10 mouse cellular contexts compared by ENCODE assay signal in genomic region chr12:28809756-28810337, GRCm38 (mm10). TPM values are rescaled to one million over a fixed set of nuclear protein-coding genes. Genes with fewer than 3 reads are reported as not detected.
A peak's percentile ranks its signal among the peaks of the same experiment; 100 is the strongest.
DNase-seq lines count a peak whose midpoint lies in the region; ATAC-seq lines count a peak whose summit lies in the region.
"Had no signal": no experiment of that assay in that cellular context is flagged by ENCODE, and none has a peak within 500 bp of the region (broad histone marks: within the 10 kb centered on the region; RNA-seq: fewer than 3 reads in every experiment).

No protein-coding gene starts in this region.

- ATAC-seq in forebrain, embryonic 16.5 days = no peak
- no peak for ATAC-seq in forebrain, embryonic 15.5 days (replicated peaks)
- ATAC-seq in neural tube, embryonic 11.5 days (ENCODE audit: insufficient read depth, low FRiP score, low TSS enrichment) = no peak
- peak; percentile 50 for ATAC-seq in liver, embryonic 12.5 days
- no peak for ATAC-seq in neural tube, embryonic 14.5 days (ENCODE audit: low read depth)

- DNase-seq in neural tube, embryonic 11.5 days (ENCODE audit: low spot score) = no peak
- no peak for DNase-seq in neural tube, embryonic 10.5 days (ENCODE audit: extremely low spot score, low spot score)
- DNase-seq in adrenal gland, adult (ENCODE audit: inconsistent age in 2 of 2, low spot score in 1 of 2) = no peak
- DNase-seq in urinary bladder, postnatal 14 days (ENCODE audit: low spot score) = no peak
- DNase-seq: kidney, adult 11 months had no signal

- no peak overlapping the region for H3K4me2 ChIP-seq in forebrain, embryonic 16.5 days (ENCODE audit: low read length)
- H3K4me2 ChIP-seq in forebrain, embryonic 15.5 days (replicated peaks) = no peak overlapping the region
- no peak overlapping the region for H3K4me2 ChIP-seq in neural tube, embryonic 11.5 days (ENCODE audit: low read depth)
- peak overlapping the region; percentile 55 for H3K4me2 ChIP-seq in liver, embryonic 12.5 days
- H3K4me2 ChIP-seq in neural tube, embryonic 14.5 days (ENCODE audit: low read depth, low read length) = no peak overlapping the region

- no peak overlapping the region for H3K9ac ChIP-seq in forebrain, embryonic 16.5 days (replicated peaks; ENCODE audit: low read depth, low read length)
- H3K9ac ChIP-seq in forebrain, embryonic 15.5 days (replicated peaks) = no peak overlapping the region
- H3K9ac ChIP-seq in neural tube, embryonic 11.5 days (ENCODE audit: low read length) = peak overlapping the region; percentile 6; the same call in 1 of the 2 replicates
- H3K9ac ChIP-seq in liver, embryonic 12.5 days = peak overlapping the region; percentile 57
- no peak overlapping the region for H3K9ac ChIP-seq in neural tube, embryonic 14.5 days (replicated peaks; ENCODE audit: low read depth, low read length)

- no peak overlapping the region for H3K4me3 ChIP-seq in forebrain, embryonic 16.5 days (replicated peaks; ENCODE audit: low read length)
- no peak overlapping the region for H3K4me3 ChIP-seq in forebrain, embryonic 15.5 days
- H3K4me3 ChIP-seq in neural tube, embryonic 11.5 days (ENCODE audit: low read depth, low read length) = no peak overlapping the region
- H3K4me3 ChIP-seq in liver, embryonic 12.5 days = peak overlapping the region; percentile 26
- H3K4me3 ChIP-seq in neural tube, embryonic 14.5 days (ENCODE audit: low read depth, low read length) = no peak overlapping the region
- H3K4me3 ChIP-seq: left cerebral cortex, adult 2 months had no signal

- H3K4me1 ChIP-seq in forebrain, embryonic 16.5 days (replicated peaks; ENCODE audit: control insufficient read depth, insufficient read depth, low read length) = peaks cover 9% of the 10 kb centered on the region
- H3K4me1 ChIP-seq in forebrain, embryonic 15.5 days = peaks cover 11% of the 10 kb centered on the region; the same call in 1 of the 2 replicates
- peaks cover 3% of the 10 kb centered on the region for H3K4me1 ChIP-seq in neural tube, embryonic 11.5 days (ENCODE audit: control insufficient read depth, insufficient read depth, low read length)
- peaks cover 72% of the 10 kb centered on the region for H3K4me1 ChIP-seq in liver, embryonic 12.5 days
- H3K4me1 ChIP-seq in neural tube, embryonic 14.5 days (ENCODE audit: control insufficient read depth, insufficient read depth, low read length) = no peaks in the 10 kb centered on the region

- H3K36me3 ChIP-seq in forebrain, embryonic 16.5 days (ENCODE audit: control insufficient read depth, insufficient read depth) = no peaks in the 10 kb centered on the region
- H3K36me3 ChIP-seq in forebrain, embryonic 15.5 days = no peaks in the 10 kb centered on the region
- H3K36me3 ChIP-seq in neural tube, embryonic 11.5 days (ENCODE audit: control insufficient read depth, insufficient read depth, low read length) = no peaks in the 10 kb centered on the region
- no peaks in the 10 kb centered on the region for H3K36me3 ChIP-seq in liver, embryonic 12.5 days
- H3K36me3 ChIP-seq in neural tube, embryonic 14.5 days (ENCODE audit: control insufficient read depth, insufficient read depth, low read length) = no peaks in the 10 kb centered on the region

- H3K27me3 ChIP-seq in forebrain, embryonic 16.5 days (replicated peaks; ENCODE audit: control insufficient read depth, insufficient read depth, low read length) = no peaks in the 10 kb centered on the region
- no peaks in the 10 kb centered on the region for H3K27me3 ChIP-seq in forebrain, embryonic 15.5 days
- H3K27me3 ChIP-seq in neural tube, embryonic 11.5 days (ENCODE audit: control insufficient read depth, insufficient read depth, low read length) = no peaks in the 10 kb centered on the region
- H3K27me3 ChIP-seq in liver, embryonic 12.5 days (replicated peaks) = no peaks in the 10 kb centered on the region
- no peaks in the 10 kb centered on the region for H3K27me3 ChIP-seq in neural tube, embryonic 14.5 days (ENCODE audit: control insufficient read depth, insufficient read depth, low read length)

- WGBS in forebrain, embryonic 16.5 days = 47% methylated on average over 4 of the region's 4 CpGs
- WGBS in forebrain, embryonic 15.5 days = 45% methylated on average over 4 of the region's 4 CpGs
- WGBS in neural tube, embryonic 11.5 days = 61% methylated on average over 4 of the region's 4 CpGs
- WGBS in liver, embryonic 12.5 days (ENCODE audit: insufficient replicate concordance) = 46% methylated on average over 4 of the region's 4 CpGs
- 36% methylated on average over 4 of the region's 4 CpGs for WGBS in neural tube, embryonic 14.5 days

- no peaks in the 10 kb centered on the region for H3K9me3 ChIP-seq in forebrain, embryonic 16.5 days (ENCODE audit: control insufficient read depth, low read length)
- H3K9me3 ChIP-seq in forebrain, embryonic 15.5 days = no peaks in the 10 kb centered on the region
- no peaks in the 10 kb centered on the region for H3K9me3 ChIP-seq in neural tube, embryonic 11.5 days (ENCODE audit: control insufficient read depth, low read length)
- H3K9me3 ChIP-seq in liver, embryonic 12.5 days (replicated peaks) = no peaks in the 10 kb centered on the region
- no peaks in the 10 kb centered on the region for H3K9me3 ChIP-seq in neural tube, embryonic 14.5 days (ENCODE audit: control insufficient read depth, low read length)

- H3K27ac ChIP-seq in forebrain, embryonic 16.5 days (ENCODE audit: low read length) = peak overlapping the region; percentile 23; the same call in 1 of the 2 replicates
- H3K27ac ChIP-seq in forebrain, embryonic 15.5 days (replicated peaks) = no peak overlapping the region
- H3K27ac ChIP-seq in neural tube, embryonic 11.5 days (ENCODE audit: low read depth, low read length) = no peak overlapping the region
- H3K27ac ChIP-seq in liver, embryonic 12.5 days = peak overlapping the region; percentile 87
- H3K27ac ChIP-seq in neural tube, embryonic 14.5 days (ENCODE audit: low read depth, low read length) = 0 out of 2 replicates have a peak overlapping the region, but pooled peaks have one; percentile 45
- H3K27ac ChIP-seq: left cerebral cortex, adult 2 months had no signal

RNA-seq across cellular contexts. Expression of gene Eipr1, which starts 58.2 kb away (rescaled TPM):
- polyA plus RNA-seq in forebrain, embryonic 16.5 days (2015; fragmentation: Nextera tagmentation; extraction: Ambion mirVana) = 75.9 and 79.3 TPM in 2 replicates
- polyA plus RNA-seq in forebrain, embryonic 15.5 days (2015; fragmentation: Nextera tagmentation; extraction: Ambion mirVana) = 75.2 and 76.8 TPM in 2 replicates
- 55.1 and 56.4 TPM in 2 replicates for polyA plus RNA-seq in neural tube, embryonic 11.5 days (2014; fragmentation: Nextera tagmentation; extraction: Ambion mirVana)
- polyA plus RNA-seq in liver, embryonic 12.5 days (2016; fragmentation: Nextera tagmentation; extraction: Ambion mirVana) = 34.7 and 36.0 TPM in 2 replicates
- 72.5 and 77.3 TPM in 2 replicates for polyA plus RNA-seq in neural tube, embryonic 14.5 days (2014; fragmentation: Nextera tagmentation; extraction: Ambion mirVana)

RNA-seq across cellular contexts. Expression of gene Trappc12, which starts 59.6 kb away (rescaled TPM):
- polyA plus RNA-seq in forebrain, embryonic 16.5 days (2015; fragmentation: Nextera tagmentation; extraction: Ambion mirVana) = 47.0 and 50.0 TPM in 2 replicates
- polyA plus RNA-seq in forebrain, embryonic 15.5 days (2015; fragmentation: Nextera tagmentation; extraction: Ambion mirVana) = 43.7 and 45.0 TPM in 2 replicates
- polyA plus RNA-seq in neural tube, embryonic 11.5 days (2014; fragmentation: Nextera tagmentation; extraction: Ambion mirVana) = 36.7 and 38.7 TPM in 2 replicates
- polyA plus RNA-seq in liver, embryonic 12.5 days (2016; fragmentation: Nextera tagmentation; extraction: Ambion mirVana) = 28.5 and 30.5 TPM in 2 replicates
- 43.6 and 46.9 TPM in 2 replicates for polyA plus RNA-seq in neural tube, embryonic 14.5 days (2014; fragmentation: Nextera tagmentation; extraction: Ambion mirVana)

Comparison
In these comparisons a context has a peak if more than half of its experiments do, and no peak if none do; other contexts are left out.
1. H3K27ac ChIP-seq: peak in forebrain, embryonic 16.5 days (single experiment), liver, embryonic 12.5 days (single experiment) and neural tube, embryonic 14.5 days (single experiment); none in forebrain, embryonic 15.5 days (single experiment) and neural tube, embryonic 11.5 days (single experiment).
2. H3K9ac ChIP-seq: peak in neural tube, embryonic 11.5 days (single experiment) and liver, embryonic 12.5 days (single experiment); none in forebrain, embryonic 16.5 days (single experiment), forebrain, embryonic 15.5 days (single experiment) and neural tube, embryonic 14.5 days (single experiment).